Mouse (Mus musculus): Measurements from ENCODE around the gene Acvr1.

DNA sequence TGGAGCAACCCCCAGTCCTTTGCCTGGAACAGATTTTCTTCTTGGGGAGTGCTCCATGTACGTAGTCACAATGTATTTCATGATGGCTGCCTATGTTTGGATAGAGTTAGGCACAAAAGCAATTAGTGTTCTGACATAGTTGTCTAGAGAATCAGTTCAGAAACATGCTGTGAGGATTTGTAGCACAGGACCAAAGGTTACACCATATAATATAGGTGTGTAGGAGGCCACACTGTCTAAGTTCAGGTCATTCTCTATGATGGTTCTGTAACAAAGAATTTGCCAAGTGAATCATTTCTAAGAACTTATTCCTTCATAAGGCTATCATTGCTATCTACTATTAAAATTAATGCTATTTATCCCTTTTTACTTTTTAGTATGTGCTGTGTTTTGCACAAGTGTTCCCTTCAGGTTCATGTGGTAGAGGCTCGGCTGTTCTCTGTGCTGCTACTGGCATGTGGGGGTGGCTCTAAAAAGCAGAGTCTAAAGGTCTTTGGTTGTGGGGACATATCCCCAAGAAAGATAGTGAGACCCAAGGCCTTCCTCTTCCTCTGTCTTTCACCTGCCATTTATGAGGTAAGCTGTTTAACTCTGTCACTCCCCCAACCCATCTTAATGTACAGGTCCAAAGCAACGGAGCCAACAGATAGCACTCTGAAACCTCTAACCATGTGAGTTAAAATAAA is 205.5 kb downstream of the Acvr1 start:
- TF ChIP-seq CTCF (IDR thresholded peaks at IDR 0.05; ENCODE audit: low read depth) = no peak
- no peak for TF ChIP-seq EP300 (IDR thresholded peaks at IDR 0.05; ENCODE audit: low read depth)

Data from liver, postnatal 0 days (tissue).